Mouse (Mus musculus) spleen, adult 18-20 months (tissue): ENCODE results near the gene Cdyl2.

ENCODE experiments used
- DNase-seq, 2 experiments: peaks; one replicate each; pipeline ENCODE4 v3.0.0; 2022; ENCODE audit warnings: mixed read lengths in 2 of 2

The Cdyl2 gene

GRCm38 (mm10) chr8:116732684-116733647 is at the start of gene Cdyl2:
Cdyl2 (minus strand) TSS chr8:116732991.
- DNase-seq = peak; percentile 63 to 75

GRCm38 (mm10) chr8:116780594-116780993 is 47.8 kb upstream of the Cdyl2 start:
- no peak for DNase-seq

GRCm38 (mm10) chr8:116774220-116774619 is 41.4 kb upstream of the Cdyl2 start:
- no peak for DNase-seq

GRCm38 (mm10) chr8:116772727-116773126 is 39.9 kb upstream of the Cdyl2 start:
- DNase-seq = no peak

- DNase-seq = no peak
These were observed 39.1 kb upstream of the Cdyl2 start for GRCm38 (mm10) chr8:116771797-116772343.

- DNase-seq = no peak
These were observed 38.0 kb upstream of the Cdyl2 start for GRCm38 (mm10) chr8:116770756-116771155.

- DNase-seq = no peak
These were observed 23.4 kb upstream of the Cdyl2 start for GRCm38 (mm10) chr8:116756174-116756573.

- DNase-seq = peak in 1 of 2 experiments; percentile 60
These were observed 22.8 kb upstream of the Cdyl2 start for GRCm38 (mm10) chr8:116755557-116755956.

GRCm38 (mm10) chr8:116740726-116741125 is 7.9 kb upstream of the Cdyl2 start:
- no peak for DNase-seq

- no peak for DNase-seq
These were observed 2.5 kb upstream of the Cdyl2 start for GRCm38 (mm10) chr8:116735306-116735705.

- no peak for DNase-seq
These were observed 1.4 kb upstream of the Cdyl2 start for GRCm38 (mm10) chr8:116734176-116734575.

GRCm38 (mm10) chr8:116733648-116734014 is 840 bp upstream of the Cdyl2 start:
- DNase-seq = no peak

GRCm38 (mm10) chr8:116731976-116732683 is 661 bp downstream of the Cdyl2 start:
- peak in 1 of 2 experiments; percentile 5 for DNase-seq

- DNase-seq = no peak
These were observed 11.3 kb downstream of the Cdyl2 start for GRCm38 (mm10) chr8:116721451-116721850.

- no peak for DNase-seq
These were observed 25.3 kb downstream of the Cdyl2 start for GRCm38 (mm10) chr8:116707496-116707895.

- no peak for DNase-seq
These were observed 30.3 kb downstream of the Cdyl2 start for GRCm38 (mm10) chr8:116702501-116702900.

- DNase-seq = no peak
These were observed 39.9 kb downstream of the Cdyl2 start for GRCm38 (mm10) chr8:116692931-116693330.

- no peak for DNase-seq
These were observed 43.0 kb downstream of the Cdyl2 start for GRCm38 (mm10) chr8:116689741-116690140.

GRCm38 (mm10) chr8:116676174-116676573 is 56.6 kb downstream of the Cdyl2 start:
- no peak for DNase-seq

GRCm38 (mm10) chr8:116673966-116674805 is 58.6 kb downstream of the Cdyl2 start:
- no peak for DNase-seq

GRCm38 (mm10) chr8:116673493-116673892 is 59.3 kb downstream of the Cdyl2 start:
- DNase-seq = no peak

- no peak for DNase-seq
These were observed 59.7 kb downstream of the Cdyl2 start for GRCm38 (mm10) chr8:116673052-116673451.

GRCm38 (mm10) chr8:116671543-116671942 is 61.2 kb downstream of the Cdyl2 start:
- no peak for DNase-seq
